Mouse (Mus musculus) intestine, embryonic 16.5 days (tissue): ENCODE measurements around the gene Klk1b21. TPM values are rescaled to one million over a fixed set of nuclear protein-coding genes. Genes with fewer than 3 reads are reported as not detected.
"Not testable (repeated sequence)": the region's sequence is repeated elsewhere in the genome, so short reads cannot be mapped to it uniquely, and the experiment has no call there.

Source experiments
- ATAC-seq: fragments of 200-750 bp; cut with Nextera tagmentation; 2 replicates; pipeline ENCODE4 v1.8.0; 2017; ENCODE audit warnings: moderate TSS enrichment, moderate library complexity
- H3K27ac ChIP-seq: fragments of 300-500 bp; sonication (generic); 2 replicates; pipeline ENCODE4 v1.5.1; 2014; ENCODE audit warnings: mild to moderate bottlenecking, low read length
- H3K27me3 ChIP-seq: fragments of 300-500 bp; sonication (generic); replicated peaks from 2 replicates; pipeline ENCODE4 v1.6.1; 2014; ENCODE audit warnings: low read length, control low read depth, mixed read lengths; ENCODE audit not compliant: control insufficient read depth, insufficient read depth
- H3K36me3 ChIP-seq: fragments of 300-500 bp; sonication (generic); 2 replicates; pipeline ENCODE4 v1.6.1; 2014; ENCODE audit warnings: low read length, control low read depth; ENCODE audit not compliant: control insufficient read depth, insufficient read depth
- H3K4me1 ChIP-seq: fragments of 300-500 bp; sonication (generic); 2 replicates; pipeline ENCODE4 v1.6.1; 2014; ENCODE audit warnings: low read length, control low read depth, mixed read lengths; ENCODE audit not compliant: control insufficient read depth, insufficient read depth
- H3K4me2 ChIP-seq: fragments of 300-500 bp; sonication (generic); 2 replicates; pipeline ENCODE4 v1.6.1; 2014; ENCODE audit warnings: low read depth, low read length, control low read depth
- H3K4me3 ChIP-seq: fragments of 300-500 bp; sonication (generic); 2 replicates; pipeline ENCODE4 v1.5.1; 2014; ENCODE audit warnings: mild to moderate bottlenecking, low read length
- H3K9ac ChIP-seq: fragments of 300-500 bp; sonication (generic); 2 replicates; pipeline ENCODE4 v1.6.1; 2014; ENCODE audit warnings: low read depth, low read length
- H3K9me3 ChIP-seq: fragments of 300-500 bp; sonication (generic); 2 replicates; pipeline ENCODE4 v1.6.1; 2016; ENCODE audit warnings: low read length, control low read depth; ENCODE audit not compliant: control insufficient read depth
- WGBS: fragments of 180-500 bp; shearing (Covaris S2); extraction: QIAGEN DNeasy Blood & Tissue Kit; methylation state at CpG from one replicate; pipeline ENCODE4 v1.1.7; 2014; 5-methylcytosine and 5-hydroxymethylcytosine counted together
- polyA plus RNA-seq: library from polyadenylated mRNA; unstranded; fragments of >200 nt; fragmentation: Nextera tagmentation; extraction: Ambion mirVana; gene quantifications from 2 replicates; pipeline ENCODE4 v1.2.1, GENCODE M21; 2015

Gene Klk1b21
- polyA plus RNA-seq: not detected in 2 replicates

GRCm38 (mm10) chr7:44102028-44102427, at the start of gene Klk1b21:
TSS of gene Klk1b21 (plus strand) at chr7:44102328.
- not testable (repeated sequence) for ATAC-seq, H3K36me3 ChIP-seq
- WGBS: 72% methylated on average over 3 of the region's 3 CpGs

DNA sequence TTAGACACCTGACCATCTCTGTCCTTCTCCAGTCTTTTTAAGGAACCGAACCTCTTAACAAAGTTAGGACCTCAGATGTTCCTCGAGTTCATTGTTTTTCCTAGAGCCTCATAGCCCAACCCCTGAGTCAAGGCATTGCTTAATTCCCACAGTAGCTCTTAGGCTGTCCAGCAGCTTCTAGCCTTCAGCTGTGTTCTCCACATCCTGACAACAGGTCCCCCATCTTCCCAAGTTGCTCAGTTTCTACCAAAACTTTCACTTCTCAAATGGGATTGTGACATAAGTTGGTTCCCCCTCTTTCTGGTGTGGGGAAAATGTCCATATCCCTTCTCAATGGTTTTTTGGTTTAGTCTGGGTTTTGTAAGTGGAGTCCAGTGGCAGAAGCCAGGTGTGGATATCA, 30.0 kb upstream of the Klk1b21 start:
- H3K4me1 ChIP-seq: no peaks in the 10 kb centered on the region
- no peaks in the 10 kb centered on the region for H3K27me3 ChIP-seq
- no peak overlapping the region for H3K27ac ChIP-seq
- no peaks in the 10 kb centered on the region for H3K9me3 ChIP-seq
- H3K9ac ChIP-seq: no peak overlapping the region
- H3K4me3 ChIP-seq: no peak overlapping the region
- H3K36me3 ChIP-seq: no peaks in the 10 kb centered on the region
- H3K4me2 ChIP-seq: no peak overlapping the region
- 83% methylated on average over 2 of the region's 2 CpGs for WGBS
- ATAC-seq: no peak

More at GRCm38 (mm10) chr7:44102028-44102427, at the start of gene Klk1b21:
- not testable (repeated sequence) for H3K9me3 ChIP-seq, H3K4me2 ChIP-seq, H3K4me1 ChIP-seq, H3K27ac ChIP-seq, H3K27me3 ChIP-seq, H3K9ac ChIP-seq, H3K4me3 ChIP-seq

- Histone ChIP-seq H3K27me3 (no peaks in the 10 kb centered on the region), H3K4me2 (no peak overlapping the region), H3K4me1 (no peaks in the 10 kb centered on the region), H3K9me3 (no peaks in the 10 kb centered on the region), H3K4me3 (no peak overlapping the region), H3K9ac (no peak overlapping the region), H3K27ac (no peak overlapping the region), H3K36me3 (no peaks in the 10 kb centered on the region)
- ATAC-seq: no peak
- 80% methylated on average over 1 of the region's 1 CpGs for WGBS
These were observed 24.4 kb upstream of the Klk1b21 start for GRCm38 (mm10) chr7:44077703-44078102.

DNA sequence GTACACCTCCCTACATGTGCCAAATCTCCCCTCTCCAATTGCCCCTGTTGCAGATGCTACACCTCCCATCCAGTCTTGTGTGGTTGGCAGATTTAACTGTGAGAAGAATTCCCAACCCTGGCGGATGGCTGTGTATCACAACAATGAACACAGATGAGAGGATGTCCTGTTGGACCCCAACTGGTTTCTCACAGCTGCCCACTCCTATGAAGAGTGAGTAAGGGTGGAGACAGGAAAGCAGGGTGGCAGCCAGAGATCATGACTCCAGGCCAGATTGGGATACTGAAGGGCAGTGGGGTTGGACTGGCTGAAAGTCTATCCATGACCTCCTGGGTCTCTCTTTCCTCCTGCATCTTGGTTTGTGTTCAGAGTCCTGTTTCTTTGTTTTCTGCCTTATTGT, 6.0 kb upstream of the Klk1b21 start:
- Histone ChIP-seq H3K9me3 (no peaks in the 10 kb centered on the region), H3K27me3 (no peaks in the 10 kb centered on the region), H3K4me2 (no peak overlapping the region), H3K27ac (no peak overlapping the region), H3K4me1 (no peaks in the 10 kb centered on the region), H3K9ac (no peak overlapping the region), H3K4me3 (no peak overlapping the region), H3K36me3 (no peaks in the 10 kb centered on the region)
- no peak for ATAC-seq
- WGBS: 95% methylated on average over 1 of the region's 1 CpGs

DNA sequence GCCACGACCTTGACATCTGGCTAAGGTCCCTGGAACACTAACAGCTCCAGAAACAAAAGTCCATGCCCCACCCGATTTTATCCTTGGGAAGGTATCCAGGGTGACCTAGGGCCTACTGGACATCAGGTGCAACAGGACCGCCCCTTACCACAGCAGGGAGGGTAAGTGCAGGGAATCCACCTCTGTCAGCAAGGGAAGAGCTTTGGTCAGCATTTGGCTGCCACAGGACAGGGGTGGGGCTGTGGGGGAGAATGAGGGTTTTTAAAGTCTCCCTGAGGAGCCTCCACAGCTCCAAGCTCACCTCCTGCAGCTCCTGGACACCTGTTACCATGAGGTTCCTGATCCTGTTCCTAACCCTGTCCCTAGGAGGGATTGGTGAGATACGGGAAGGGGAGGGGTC, 10.2 kb downstream of the Klk1b21 start, which contains the start of gene Klk1b22:
Klk1b22 (plus strand) TSS at position 301 of the 400 bp plus-strand sequence.
- ATAC-seq: no peak
- Histone ChIP-seq H3K27ac (no peak within 1 kb of the TSS), H3K4me3 (no peak within 1 kb of the TSS), H3K4me2 (no peak within 1 kb of the TSS), H3K4me1 (no peaks in the 10 kb centered on the region), H3K9ac (no peak within 1 kb of the TSS), H3K27me3 (no peaks in the 10 kb centered on the region), H3K36me3 (no peaks in the 10 kb centered on the region), H3K9me3 (no peaks in the 10 kb centered on the region)
- WGBS: 54% methylated on average over 4 of the region's 4 CpGs

DNA sequence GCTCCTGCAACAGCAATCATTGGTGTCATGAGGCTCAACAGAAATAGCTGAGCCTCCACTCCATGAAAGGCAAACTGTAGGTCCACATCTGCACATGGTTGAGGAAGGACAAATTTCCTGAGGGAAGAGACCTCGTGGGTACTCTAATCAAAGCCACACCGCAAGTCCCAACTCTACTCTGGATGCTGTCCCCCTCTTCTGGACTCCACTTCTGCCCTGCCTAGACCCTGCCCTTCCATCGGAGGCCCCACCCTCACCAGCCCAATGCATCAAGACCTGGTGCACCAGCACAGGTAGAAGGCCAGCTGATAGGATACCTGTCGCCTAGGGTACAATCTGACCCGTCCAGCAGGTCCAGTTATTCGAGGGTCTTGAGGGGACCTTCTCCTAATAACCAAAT, 21.3 kb downstream of the Klk1b21 start:
- no peak for ATAC-seq
- 88% methylated on average over 6 of the region's 6 CpGs for WGBS
- no peak overlapping the region for H3K4me2 ChIP-seq

GRCm38 (mm10) chr7:44136467-44136866, 34.3 kb downstream of the Klk1b21 start, which contains the start of gene Klk1b16:
TSS of gene Klk1b16 (plus strand) at chr7:44136767.
- no peak within 1 kb of the TSS for H3K4me2 ChIP-seq
- 92% methylated on average over 3 of the region's 3 CpGs for WGBS
- no peaks in the 10 kb centered on the region for H3K9me3 ChIP-seq
- no peaks in the 10 kb centered on the region for H3K4me1 ChIP-seq
- ATAC-seq: no peak
- no peak within 1 kb of the TSS for H3K4me3 ChIP-seq
- no peaks in the 10 kb centered on the region for H3K36me3 ChIP-seq
- no peaks in the 10 kb centered on the region for H3K27me3 ChIP-seq
- H3K27ac ChIP-seq: no peak within 1 kb of the TSS
- no peak within 1 kb of the TSS for H3K9ac ChIP-seq

More for the DNA sequence above, 21.3 kb downstream of the Klk1b21 start:
- no peaks in the 10 kb centered on the region for H3K9me3 ChIP-seq
- no peak overlapping the region for H3K9ac ChIP-seq
- H3K4me1 ChIP-seq: no peaks in the 10 kb centered on the region
- no peaks in the 10 kb centered on the region for H3K27me3 ChIP-seq
- H3K4me3 ChIP-seq: no peak overlapping the region
- no peaks in the 10 kb centered on the region for H3K36me3 ChIP-seq
- H3K27ac ChIP-seq: no peak overlapping the region

Other genes starting within 250 kb of the Klk1b21 start
- not detected in 2 replicates for gene Klk4, start 221.2 kb upstream of the Klk1b21 start, polyA plus RNA-seq
- 0.17 TPM in 1 of 2 replicates, not detected in the other for gene Klk15, start 168.6 kb upstream of the Klk1b21 start, polyA plus RNA-seq
- gene Klk1b8, start 151.7 kb upstream of the Klk1b21 start, polyA plus RNA-seq: 0.97 and 1.2 TPM in 2 replicates
- gene Klk1b1, start 135.6 kb upstream of the Klk1b21 start, polyA plus RNA-seq: not detected in 2 replicates
- gene Klk1b9, start 126.3 kb upstream of the Klk1b21 start, polyA plus RNA-seq: not detected in 2 replicates
- gene Klk1b11, start 106.5 kb upstream of the Klk1b21 start, polyA plus RNA-seq: not detected in 2 replicates
- not detected in 2 replicates for gene Klk1b26, start 90.2 kb upstream of the Klk1b21 start, polyA plus RNA-seq
- not detected in 2 replicates for gene Klk1b27, start 50.0 kb upstream of the Klk1b21 start, polyA plus RNA-seq
- not detected in 2 replicates for gene Klk1b22, start 10.3 kb downstream of the Klk1b21 start, polyA plus RNA-seq
- 0.20 TPM in 1 of 2 replicates, not detected in the other for gene Klk1b16, start 34.4 kb downstream of the Klk1b21 start, polyA plus RNA-seq
- gene Klk1b24, start 85.9 kb downstream of the Klk1b21 start, polyA plus RNA-seq: not detected in 2 replicates
- 0.21 and 0.55 TPM in 2 replicates for gene Klk1b3, start 95.9 kb downstream of the Klk1b21 start, polyA plus RNA-seq
- 0.16 and 0.37 TPM in 2 replicates for gene Klk1b4, start 105.1 kb downstream of the Klk1b21 start, polyA plus RNA-seq
- 0.10 and 0.16 TPM in 2 replicates for gene Klk1b5, start 113.6 kb downstream of the Klk1b21 start, polyA plus RNA-seq
- gene Klk1, start 123.0 kb downstream of the Klk1b21 start, polyA plus RNA-seq: 44.2 and 51.8 TPM in 2 replicates
- gene Gm36864, start 133.8 kb downstream of the Klk1b21 start, polyA plus RNA-seq: 0.09 TPM in 1 of 2 replicates, not detected in the other
- 1.4 and 1.6 TPM in 2 replicates for gene 1700028J19Rik, start 144.4 kb downstream of the Klk1b21 start, polyA plus RNA-seq
- gene 2410002F23Rik, start 144.4 kb downstream of the Klk1b21 start, polyA plus RNA-seq: 101 and 114 TPM in 2 replicates
- gene Acp4, start 155.1 kb downstream of the Klk1b21 start, polyA plus RNA-seq: not detected in 2 replicates
- gene Gm15517, start 159.1 kb downstream of the Klk1b21 start, polyA plus RNA-seq: not detected in 2 replicates
- gene Clec11a, start 204.6 kb downstream of the Klk1b21 start, polyA plus RNA-seq: 6.7 and 7.1 TPM in 2 replicates
- gene Shank1, start 207.9 kb downstream of the Klk1b21 start, polyA plus RNA-seq: 1.2 and 1.5 TPM in 2 replicates